Comparison of ENCODE assay signal across 14 mouse cellular contexts in genomic region chr6:128338876-128339275, GRCm38 (mm10). TPM values are rescaled to one million over a fixed set of nuclear protein-coding genes. Genes with fewer than 3 reads are reported as not detected.
DNase-seq lines count a peak whose midpoint lies in the region; ATAC-seq and TF ChIP-seq lines count a peak whose summit lies in the region.
"Had no signal": no experiment of that assay in that cellular context is flagged by ENCODE, and none has a peak within 500 bp of the region (broad histone marks: within the 10 kb centered on the region; RNA-seq: fewer than 3 reads in every experiment).

No protein-coding gene starts in this region.

- TF ChIP-seq POLR2A in ES-Bruce4 (IDR thresholded peaks at IDR 0.05; ENCODE audit: insufficient read depth, low read length) = no peak

- WGBS in forebrain, embryonic 10.5 days = 63% methylated on average over 5 of the region's 5 CpGs
- 62% methylated on average over 5 of the region's 5 CpGs for WGBS in forebrain, embryonic 11.5 days
- WGBS in hindbrain, postnatal 0 days = 17% methylated on average over 5 of the region's 5 CpGs

- H3K36me3 ChIP-seq in forebrain, embryonic 10.5 days (replicated peaks) = peaks cover 46% of the 10 kb centered on the region
- peaks cover 2% of the 10 kb centered on the region; the same call in 1 of the 2 replicates for H3K36me3 ChIP-seq in forebrain, embryonic 11.5 days (ENCODE audit: control insufficient read depth, insufficient read depth, low read length)
- peaks cover 8% of the 10 kb centered on the region for H3K36me3 ChIP-seq in ES-Bruce4 (ENCODE audit: control insufficient read depth, insufficient read depth, low read length, poor library complexity, severe bottlenecking)
- H3K36me3 ChIP-seq in hindbrain, postnatal 0 days (ENCODE audit: insufficient read depth, low read length) = peaks cover 15% of the 10 kb centered on the region; the same call in 1 of the 2 replicates

- no peaks in the 10 kb centered on the region for H3K9me3 ChIP-seq in forebrain, embryonic 10.5 days
- H3K9me3 ChIP-seq in forebrain, embryonic 11.5 days (ENCODE audit: control insufficient read depth, low read length) = no peaks in the 10 kb centered on the region
- H3K9me3 ChIP-seq in ES-Bruce4 (replicated peaks; ENCODE audit: control insufficient read depth, insufficient read depth, low read length, poor library complexity, severe bottlenecking) = no peaks in the 10 kb centered on the region
- no peaks in the 10 kb centered on the region for H3K9me3 ChIP-seq in hindbrain, postnatal 0 days (ENCODE audit: low read length)

- peaks cover 36% of the 10 kb centered on the region for H3K4me1 ChIP-seq in forebrain, embryonic 10.5 days
- peaks cover 3% of the 10 kb centered on the region; the same call in 1 of the 2 replicates for H3K4me1 ChIP-seq in forebrain, embryonic 11.5 days (replicated peaks; ENCODE audit: control insufficient read depth, insufficient read depth, low read length)
- peaks cover 7% of the 10 kb centered on the region for H3K4me1 ChIP-seq in ES-Bruce4 (ENCODE audit: control insufficient read depth, insufficient read depth, low read length)
- peaks cover 8% of the 10 kb centered on the region; the same call in 1 of the 2 replicates for H3K4me1 ChIP-seq in hindbrain, postnatal 0 days (ENCODE audit: insufficient read depth, low read length)

- TF ChIP-seq CTCF in layer of hippocampus, adult 2 months (conservative IDR thresholded peaks at IDR 0.05) = no peak
- no peak for TF ChIP-seq CTCF in ES-Bruce4 (IDR thresholded peaks at IDR 0.05; ENCODE audit: low read depth, low read length)
- TF ChIP-seq CTCF in hindbrain, postnatal 0 days (IDR thresholded peaks at IDR 0.05; ENCODE audit: low read depth) = no peak

- H3K9ac ChIP-seq in forebrain, embryonic 11.5 days (ENCODE audit: low read length) = no peak overlapping the region
- H3K9ac ChIP-seq in ES-Bruce4 (ENCODE audit: low read depth, poor library complexity, severe bottlenecking) = no peak overlapping the region
- no peak overlapping the region for H3K9ac ChIP-seq in hindbrain, postnatal 0 days (replicated peaks; ENCODE audit: low read length)

- no peak for ATAC-seq in forebrain, embryonic 11.5 days (replicated peaks; ENCODE audit: low FRiP score)
- peak; percentile 52; the same call in 1 of the 2 replicates for ATAC-seq in hindbrain, postnatal 0 days

- H3K27me3 ChIP-seq in forebrain, embryonic 10.5 days (ENCODE audit: poor library complexity, severe bottlenecking) = no peaks in the 10 kb centered on the region
- H3K27me3 ChIP-seq in forebrain, embryonic 11.5 days (ENCODE audit: control insufficient read depth, insufficient read depth, low read length) = no peaks in the 10 kb centered on the region
- no peaks in the 10 kb centered on the region for H3K27me3 ChIP-seq in ES-Bruce4 (ENCODE audit: control insufficient read depth, insufficient read depth, low read length, poor library complexity, severe bottlenecking)
- no peaks in the 10 kb centered on the region for H3K27me3 ChIP-seq in hindbrain, postnatal 0 days (ENCODE audit: insufficient read depth, low read length)

- 0 out of 2 replicates have a peak overlapping the region, but pooled peaks have one; percentile 35 for H3K27ac ChIP-seq in forebrain, embryonic 10.5 days
- no peak overlapping the region for H3K27ac ChIP-seq in forebrain, embryonic 11.5 days (ENCODE audit: low read depth, low read length)
- H3K27ac ChIP-seq in layer of hippocampus, adult 2 months = peak overlapping the region; percentile 32; the same call in 1 of the 2 replicates
- peak overlapping the region; percentile 17; the same call in 1 of the 2 replicates for H3K27ac ChIP-seq in ES-Bruce4 (ENCODE audit: insufficient read depth, low read length)
- peak overlapping the region; percentile 12; the same call in 1 of the 2 replicates for H3K27ac ChIP-seq in hindbrain, postnatal 0 days

- TF ChIP-seq EP300 in ES-Bruce4 (IDR thresholded peaks at IDR 0.05; ENCODE audit: insufficient read depth, low read depth, low read length) = no peak

- DNase-seq in forebrain, embryonic 10.5 days (ENCODE audit: extremely low spot score, low spot score) = no peak
- no peak for DNase-seq in forebrain, embryonic 11.5 days (ENCODE audit: low spot score)
- DNase-seq in layer of hippocampus, adult 2 months (ENCODE audit: low spot score in 2 of 2) = no peak
- no peak for DNase-seq in layer of hippocampus, postnatal 10 days (ENCODE audit: low spot score in 2 of 2)
- DNase-seq in hindbrain, postnatal 0 days (ENCODE audit: low spot score) = peak; percentile 58
- DNase-seq in spleen, adult 12 weeks (ENCODE audit: low spot score) = no peak
- no peak for DNase-seq in layer of hippocampus, adult 9-10 months (ENCODE audit: low spot score)
- DNase-seq: adrenal gland, postnatal 10 days; cerebellum, postnatal 10 days; kidney, postnatal 25 days; left cerebral cortex, postnatal 4 days had no signal

- H3K4me3 ChIP-seq in forebrain, embryonic 10.5 days = no peak overlapping the region
- H3K4me3 ChIP-seq in forebrain, embryonic 11.5 days (ENCODE audit: low read depth, low read length) = no peak overlapping the region
- no peak overlapping the region for H3K4me3 ChIP-seq in layer of hippocampus, adult 2 months
- no peak overlapping the region for H3K4me3 ChIP-seq in ES-Bruce4 (ENCODE audit: low read depth, low read length)
- H3K4me3 ChIP-seq in hindbrain, postnatal 0 days (ENCODE audit: low read length) = no peak overlapping the region

- H3K4me2 ChIP-seq in forebrain, embryonic 11.5 days (ENCODE audit: low read depth, low read length, severe bottlenecking) = no peak overlapping the region
- H3K4me2 ChIP-seq in hindbrain, postnatal 0 days (ENCODE audit: low read depth, low read length) = no peak overlapping the region

RNA-seq across cellular contexts. Expression of gene Tulp3, which starts 16.8 kb away (rescaled TPM):
- polyA plus RNA-seq in forebrain, embryonic 10.5 days (2016; fragmentation: Nextera tagmentation; extraction: Ambion mirVana) = 20.0 and 21.6 TPM in 2 replicates
- polyA plus RNA-seq in forebrain, embryonic 11.5 days (2014; fragmentation: Nextera tagmentation; extraction: Ambion mirVana) = 17.7 and 23.7 TPM in 2 replicates
- total RNA-seq in layer of hippocampus, adult 2 months (2021) = 10 to 100 TPM; 23.1 to 24.8 TPM
- 10 to 100 TPM; 23.2 to 24.2 TPM for total RNA-seq in layer of hippocampus, postnatal 10 days (2021)
- polyA plus RNA-seq in ES-Bruce4 (2011; ENCODE audit: insufficient read depth, insufficient read length, low read depth, missing spikeins) = 49.1 and 57.4 TPM in 2 replicates
- 12.8 and 16.4 TPM in 2 replicates for total RNA-seq in hindbrain, postnatal 0 days (2014; rRNA removed)
- 15.8 and 17.5 TPM in 2 replicates for polyA plus RNA-seq in hindbrain, postnatal 0 days (2015; fragmentation: Nextera tagmentation; extraction: Ambion mirVana)

RNA-seq across cellular contexts. Expression of gene Rhno1, which starts 23.8 kb away (rescaled TPM):
- polyA plus RNA-seq in forebrain, embryonic 10.5 days (2016; fragmentation: Nextera tagmentation; extraction: Ambion mirVana) = 192 and 194 TPM in 2 replicates
- 197 and 205 TPM in 2 replicates for polyA plus RNA-seq in forebrain, embryonic 11.5 days (2014; fragmentation: Nextera tagmentation; extraction: Ambion mirVana)
- 10 to 100 TPM; 18.2 to 18.3 TPM for total RNA-seq in layer of hippocampus, adult 2 months (2021)
- 10 to 100 TPM; 21.8 to 22.6 TPM for total RNA-seq in layer of hippocampus, postnatal 10 days (2021)
- 65.0 and 71.9 TPM in 2 replicates for polyA plus RNA-seq in ES-Bruce4 (2011; ENCODE audit: insufficient read depth, insufficient read length, low read depth, missing spikeins)
- 22.8 and 23.1 TPM in 2 replicates for total RNA-seq in hindbrain, postnatal 0 days (2014; rRNA removed)
- polyA plus RNA-seq in hindbrain, postnatal 0 days (2015; fragmentation: Nextera tagmentation; extraction: Ambion mirVana) = 53.9 and 55.2 TPM in 2 replicates

RNA-seq across cellular contexts. Expression of gene Foxm1, which starts 23.9 kb away (rescaled TPM):
- polyA plus RNA-seq in forebrain, embryonic 10.5 days (2016; fragmentation: Nextera tagmentation; extraction: Ambion mirVana) = 77.0 and 78.9 TPM in 2 replicates
- 89.6 and 91.9 TPM in 2 replicates for polyA plus RNA-seq in forebrain, embryonic 11.5 days (2014; fragmentation: Nextera tagmentation; extraction: Ambion mirVana)
- 1 to 10 TPM; 1.8 to 3.5 TPM for total RNA-seq in layer of hippocampus, adult 2 months (2021)
- total RNA-seq in layer of hippocampus, postnatal 10 days (2021) = 1 to 10 TPM; 5.8 to 7.9 TPM
- polyA plus RNA-seq in ES-Bruce4 (2011; ENCODE audit: insufficient read depth, insufficient read length, low read depth, missing spikeins) = 68.7 and 69.2 TPM in 2 replicates
- 9.7 and 14.4 TPM in 2 replicates for total RNA-seq in hindbrain, postnatal 0 days (2014; rRNA removed)
- 7.2 and 7.5 TPM in 2 replicates for polyA plus RNA-seq in hindbrain, postnatal 0 days (2015; fragmentation: Nextera tagmentation; extraction: Ambion mirVana)

RNA-seq across cellular contexts. Expression of gene Tex52, which starts 36.4 kb away (rescaled TPM):
- polyA plus RNA-seq in forebrain, embryonic 10.5 days (2016; fragmentation: Nextera tagmentation; extraction: Ambion mirVana) = 0.44 and 0.71 TPM in 2 replicates
- 0.51 and 0.84 TPM in 2 replicates for polyA plus RNA-seq in forebrain, embryonic 11.5 days (2014; fragmentation: Nextera tagmentation; extraction: Ambion mirVana)
- 1 to 10 TPM; 1.3 to 1.5 TPM for total RNA-seq in layer of hippocampus, adult 2 months (2021)
- not detected for total RNA-seq in layer of hippocampus, postnatal 10 days (2021)
- not detected in 2 replicates for polyA plus RNA-seq in ES-Bruce4 (2011; ENCODE audit: insufficient read depth, insufficient read length, low read depth, missing spikeins)
- 1.4 TPM in 1 of 2 replicates, not detected in the other for total RNA-seq in hindbrain, postnatal 0 days (2014; rRNA removed)
- polyA plus RNA-seq in hindbrain, postnatal 0 days (2015; fragmentation: Nextera tagmentation; extraction: Ambion mirVana) = 0.20 and 0.25 TPM in 2 replicates
- total RNA-seq: adrenal gland, postnatal 10 days had no signal

RNA-seq across cellular contexts. Expression of gene Gm44596, which starts 36.4 kb away (rescaled TPM):
- polyA plus RNA-seq in forebrain, embryonic 10.5 days (2016; fragmentation: Nextera tagmentation; extraction: Ambion mirVana) = not detected in 2 replicates
- not detected in 2 replicates for polyA plus RNA-seq in forebrain, embryonic 11.5 days (2014; fragmentation: Nextera tagmentation; extraction: Ambion mirVana)
- total RNA-seq in layer of hippocampus, adult 2 months (2021) = not detected
- 1 to 10 TPM in 1 of 2 experiments, not detected in 1; 1.3 TPM for total RNA-seq in layer of hippocampus, postnatal 10 days (2021)
- polyA plus RNA-seq in ES-Bruce4 (2011; ENCODE audit: insufficient read depth, insufficient read length, low read depth, missing spikeins) = not detected in 2 replicates
- total RNA-seq in hindbrain, postnatal 0 days (2014; rRNA removed) = not detected in 2 replicates
- polyA plus RNA-seq in hindbrain, postnatal 0 days (2015; fragmentation: Nextera tagmentation; extraction: Ambion mirVana) = not detected in 2 replicates
- total RNA-seq: adrenal gland, postnatal 10 days; left cerebral cortex, postnatal 4 days; megakaryocyte-erythroid progenitor cell, adult 5-6 weeks had no signal
- polyA plus RNA-seq: heart, embryonic 16.5 days had no signal
